Mouse (Mus musculus) lung, adult 2 months (tissue): Measurements from ENCODE around the gene C1ql4.
A peak's percentile ranks its signal among the peaks of the same experiment; 100 is the strongest.

ENCODE experiments used
- CTCF ChIP-seq: fragments of 200-500 bp; IDR thresholded peaks from 2 replicates; pipeline ENCODE4 v1.5.1; 2011; ENCODE audit warnings: mild to moderate bottlenecking, low read length, control low read depth; ENCODE audit not compliant: insufficient read depth
- POLR2A ChIP-seq: fragments of 200-500 bp; IDR thresholded peaks from 2 replicates; pipeline ENCODE4 v1.6.1; 2011; ENCODE audit warnings: low read depth, mild to moderate bottlenecking, control low read depth, low read length, borderline replicate concordance; ENCODE audit errors: extremely low read depth

DNA sequence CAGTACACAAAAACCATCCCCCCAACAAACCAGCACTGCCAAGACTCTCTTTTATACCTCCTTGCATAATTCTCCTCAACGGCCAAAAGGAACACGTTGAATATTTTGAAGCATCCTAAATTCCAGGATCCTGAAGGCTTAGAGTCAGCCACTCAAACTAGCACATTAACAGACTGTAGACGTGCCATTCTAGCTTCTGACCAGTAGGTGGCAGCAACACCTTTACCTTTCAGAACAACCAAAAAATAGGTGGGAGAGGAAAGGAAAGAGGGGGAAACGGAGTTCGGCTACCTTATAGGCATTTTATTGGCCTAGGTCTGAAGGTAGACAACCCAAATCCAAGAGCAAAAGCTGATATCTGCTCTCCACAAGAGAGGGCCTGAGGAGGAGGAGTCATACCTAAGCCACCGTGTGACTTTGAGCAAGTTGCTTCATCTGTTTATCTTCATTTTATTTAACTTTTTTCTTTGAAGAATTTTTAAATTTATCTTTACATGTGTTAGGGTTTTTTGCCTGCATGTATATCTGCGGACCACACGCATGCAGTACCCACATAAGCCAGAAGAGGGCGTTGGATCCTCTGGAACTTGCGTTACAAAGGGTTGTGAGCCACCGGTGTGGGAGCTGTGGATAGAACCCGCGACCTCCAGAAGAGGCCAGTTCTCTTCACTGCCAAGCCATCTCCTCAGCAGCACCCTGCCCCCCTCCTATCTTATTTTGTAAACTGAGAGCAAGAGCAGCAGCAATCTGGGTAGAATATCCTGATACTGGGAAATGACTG lies 38.0 kb downstream of the C1ql4 start:
- TF ChIP-seq CTCF = peak; percentile 60
- no peak for TF ChIP-seq POLR2A
